Mouse (Mus musculus) brain, embryonic 14.5 days (tissue): ENCODE results near the gene Ltbp1. TPM values are rescaled to one million over a fixed set of nuclear protein-coding genes. Genes with fewer than 3 reads are reported as not detected.

Experiments used
- DNase-seq: peaks from one replicate; pipeline ENCODE4 v3.0.0-alpha.2; 2011; ENCODE audit warnings: low read depth
- CTCF ChIP-seq: fragments of 200-500 bp; IDR thresholded peaks from 2 replicates; pipeline ENCODE4 v1.5.1; 2012; ENCODE audit warnings: inconsistent platforms, mild to moderate bottlenecking, moderate library complexity, borderline replicate concordance; ENCODE audit not compliant: insufficient read depth, insufficient read length; ENCODE audit errors: extremely low read depth
- POLR2A ChIP-seq: fragments of 200-500 bp; IDR thresholded peaks from 2 replicates; pipeline ENCODE4 v1.6.1; 2012; ENCODE audit warnings: mild to moderate bottlenecking, inconsistent platforms, borderline replicate concordance; ENCODE audit not compliant: poor library complexity, insufficient read depth, insufficient read length, severe bottlenecking; ENCODE audit errors: extremely low read depth
- polyA plus RNA-seq: library from polyadenylated mRNA; depleted of rRNA; stranded (reverse); fragments of >200 nt; gene quantifications from 2 replicates; pipeline ENCODE4 v1.2.3, GENCODE M21; 2012

The Ltbp1 gene
- polyA plus RNA-seq, 1 experiment = 4.2 TPM

DNA sequence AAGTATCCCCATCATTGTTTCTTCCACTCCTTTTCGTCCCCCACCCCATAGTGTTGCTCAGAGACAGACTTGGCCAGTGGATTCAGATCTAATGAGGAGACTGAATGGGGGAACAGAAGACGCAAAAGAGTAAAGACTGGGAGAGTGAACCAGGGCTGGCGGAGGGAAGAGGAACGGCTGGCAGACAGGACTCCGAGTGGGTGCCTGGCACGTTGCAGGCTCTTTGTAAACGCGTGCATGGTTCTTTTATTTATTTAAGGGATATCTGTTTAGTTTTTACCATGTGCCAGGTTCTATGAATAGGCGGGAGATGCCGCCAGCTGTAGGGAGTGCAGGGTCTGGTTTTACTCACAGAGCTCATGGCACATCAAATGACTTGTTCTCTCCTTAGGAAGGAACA, 8.5 kb downstream of the Ltbp1 start:
- no peak for TF ChIP-seq POLR2A
- TF ChIP-seq CTCF = no peak
- peak; percentile 77 for DNase-seq

- TF ChIP-seq CTCF (no peak), POLR2A (no peak)
- DNase-seq = no peak
Observed at GRCm38 (mm10) chr17:75014601-75015356, 9.4 kb downstream of the Ltbp1 start.

DNA sequence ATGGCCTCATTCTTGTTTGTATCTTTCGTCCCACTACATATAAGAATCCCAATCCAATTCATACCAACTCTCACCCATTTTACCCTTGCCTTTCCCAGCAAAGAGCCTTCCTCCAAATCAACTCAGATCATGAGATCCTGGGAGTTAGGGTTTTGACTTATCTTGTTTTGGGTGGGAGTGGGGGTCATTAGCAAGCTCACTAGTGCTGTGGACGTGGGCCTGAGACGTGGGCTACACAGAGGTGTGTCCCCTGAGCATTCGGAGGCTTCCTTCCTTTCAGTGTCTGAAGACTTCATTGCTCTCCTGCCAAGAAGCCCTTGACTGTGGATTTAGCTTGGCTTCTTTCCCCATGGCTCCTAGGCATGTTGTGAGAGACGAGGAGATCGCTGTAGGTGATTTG, 10.2 kb downstream of the Ltbp1 start:
- DNase-seq = no peak
- TF ChIP-seq CTCF (no peak), POLR2A (no peak)

DNA sequence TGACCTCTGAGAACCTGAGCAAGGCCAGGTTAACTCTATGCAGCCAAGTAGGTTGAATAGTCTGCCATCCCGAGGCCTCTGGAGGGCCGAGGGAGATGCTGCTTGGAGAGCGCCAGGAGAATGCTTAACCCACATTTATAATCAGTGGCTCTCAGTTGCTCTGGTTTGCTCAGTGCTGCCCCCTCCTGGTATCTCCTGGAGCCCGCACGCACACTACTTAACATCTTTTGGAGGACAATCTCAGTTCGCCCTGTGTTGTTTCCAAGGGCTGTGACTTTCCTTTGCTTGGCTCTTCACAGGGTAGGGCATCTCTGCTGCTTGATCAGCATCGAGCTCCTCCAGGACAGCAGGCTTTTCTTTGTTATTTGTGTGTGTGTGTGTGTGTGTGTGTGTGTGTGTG, 12.1 kb downstream of the Ltbp1 start:
- TF ChIP-seq CTCF (peak; percentile 60), POLR2A (no peak)
- DNase-seq = peak; percentile 46

- TF ChIP-seq CTCF (no peak), POLR2A (no peak)
- DNase-seq = no peak
Observed at GRCm38 (mm10) chr17:75018142-75018541, 12.8 kb downstream of the Ltbp1 start.

- peak; percentile 79 for DNase-seq
- no peak for TF ChIP-seq CTCF
- TF ChIP-seq POLR2A = no peak
Observed at GRCm38 (mm10) chr17:75020026-75020425, 14.7 kb downstream of the Ltbp1 start.

GRCm38 (mm10) chr17:75020619-75021018, 15.3 kb downstream of the Ltbp1 start:
- TF ChIP-seq CTCF = no peak
- DNase-seq = no peak

DNA sequence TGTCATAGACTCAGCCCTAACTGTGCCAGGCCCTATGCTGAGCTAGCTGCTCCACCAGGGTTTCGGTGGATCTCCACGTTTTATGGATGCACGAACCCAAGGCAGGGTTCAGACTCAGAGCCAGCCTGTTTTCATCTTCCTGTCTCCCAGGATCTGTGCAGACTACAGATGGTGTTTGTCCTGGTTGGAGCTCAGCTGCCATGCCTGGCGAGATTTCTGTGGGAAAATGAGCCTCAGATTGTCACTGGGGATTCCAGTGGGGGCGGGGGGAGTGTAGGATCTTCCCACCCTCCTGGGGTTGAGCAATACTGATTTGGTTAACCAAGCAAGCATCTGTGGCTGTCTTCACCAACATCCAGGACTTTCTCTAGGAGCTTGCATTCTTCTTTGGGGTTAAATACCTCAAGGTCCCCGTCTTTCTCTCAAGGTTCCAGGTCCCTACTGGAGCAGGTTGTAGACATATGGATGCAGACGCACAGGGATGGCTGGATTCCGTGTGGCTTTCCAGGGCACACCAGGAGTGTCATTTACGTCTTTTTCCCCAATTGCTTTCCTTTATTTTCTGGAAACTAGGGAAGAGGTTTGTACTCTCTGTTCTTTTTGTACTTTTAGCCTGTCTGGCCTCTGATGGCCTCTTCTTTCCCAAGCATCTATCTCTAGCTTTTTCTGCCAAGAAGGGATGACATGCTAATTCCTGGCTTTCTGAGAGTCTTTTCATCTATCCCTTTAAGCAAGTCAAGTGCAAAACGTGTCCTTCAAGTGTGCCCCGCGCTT, 22.2 kb downstream of the Ltbp1 start:
- peak; percentile 50 for DNase-seq
- TF ChIP-seq POLR2A (no peak), CTCF (no peak)

DNA sequence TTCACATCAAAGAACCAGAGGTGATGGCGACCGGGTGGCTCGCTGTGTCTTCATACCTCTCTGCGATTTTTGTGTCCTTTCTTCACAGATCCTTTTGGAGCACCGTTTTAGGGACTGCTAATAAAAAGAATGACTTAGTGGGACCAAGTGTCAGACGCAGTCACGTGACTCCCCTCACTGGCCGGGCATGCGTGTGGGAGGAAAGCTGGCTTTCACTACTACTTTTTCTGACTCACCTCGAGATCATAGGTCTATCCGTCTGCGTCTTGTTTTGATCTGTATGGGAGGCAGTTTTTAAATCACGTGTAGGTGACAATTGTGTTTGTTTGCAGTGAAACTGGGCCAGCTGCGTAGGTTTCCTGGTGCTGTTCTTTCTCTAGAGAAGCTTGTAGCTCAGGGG, 28.0 kb downstream of the Ltbp1 start:
- TF ChIP-seq POLR2A (no peak), CTCF (no peak)
- no peak for DNase-seq

DNA sequence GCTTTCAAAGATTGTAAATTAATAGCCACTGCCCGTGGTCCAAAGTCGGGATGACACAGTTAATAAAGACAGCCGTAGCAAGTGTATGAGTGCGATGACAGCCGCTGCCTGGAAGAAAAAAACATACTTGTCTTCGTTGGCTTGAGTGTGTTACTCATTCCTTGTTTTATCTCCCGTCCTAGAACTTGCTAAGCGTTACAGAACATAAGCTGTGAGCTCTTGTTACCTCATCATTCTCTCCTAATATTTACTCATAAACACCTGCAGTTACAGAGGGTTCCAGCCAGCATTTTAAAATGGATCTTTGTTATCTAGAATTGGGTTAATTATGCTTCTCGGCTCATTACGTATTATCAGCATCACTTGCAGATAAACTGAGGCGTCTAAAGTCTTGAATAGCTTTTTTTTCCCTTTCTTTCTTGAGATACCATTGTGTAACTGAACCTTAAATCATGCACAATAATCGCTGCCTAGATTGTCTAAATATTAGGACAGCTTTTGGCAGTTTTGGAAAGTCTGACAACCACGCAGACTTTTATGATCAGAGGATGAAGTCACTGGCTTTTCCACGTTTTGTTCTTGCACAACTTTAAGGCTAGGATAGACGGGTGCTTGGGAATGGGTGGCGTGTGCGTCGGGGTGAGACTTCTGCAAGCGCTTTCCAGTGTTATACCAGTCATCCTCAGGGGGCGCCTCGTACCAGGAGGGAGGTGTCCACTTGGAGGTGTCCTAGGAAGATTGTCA, 28.7 kb downstream of the Ltbp1 start:
- DNase-seq = no peak
- no peak for TF ChIP-seq POLR2A

- no peak for TF ChIP-seq POLR2A
- no peak for DNase-seq
Observed at GRCm38 (mm10) chr17:75036881-75037280, 31.5 kb downstream of the Ltbp1 start.
